Mouse (Mus musculus) kidney, adult 2 months (tissue): ENCODE measurements around the gene Nat14. TPM values are rescaled to one million over a fixed set of nuclear protein-coding genes. Genes with fewer than 3 reads are reported as not detected.

Experiments used
- DNase-seq: peaks from one replicate; pipeline ENCODE4 v3.0.0; 2021
- H3K27ac ChIP-seq: fragments of 200-500 bp; 2 replicates; pipeline ENCODE4 v1.5.1; 2012; ENCODE audit warnings: low read depth, low read length, control low read depth, inconsistent platforms; ENCODE audit not compliant: insufficient read depth
- H3K27me3 ChIP-seq: fragments of 200-500 bp; replicated peaks from 2 replicates; pipeline ENCODE4 v1.6.1; 2012; ENCODE audit warnings: mild to moderate bottlenecking, moderate library complexity, low read length, inconsistent platforms; ENCODE audit not compliant: control insufficient read depth, insufficient read depth
- H3K36me3 ChIP-seq: fragments of 200-500 bp; 2 replicates; pipeline ENCODE4 v1.6.1; 2012; ENCODE audit warnings: mild to moderate bottlenecking, moderate library complexity, low read length, inconsistent platforms; ENCODE audit not compliant: control insufficient read depth, insufficient read depth
- H3K4me1 ChIP-seq: fragments of 200-500 bp; 2 replicates; pipeline ENCODE4 v1.6.1; 2011; ENCODE audit warnings: low read length; ENCODE audit not compliant: control insufficient read depth, insufficient read depth
- H3K4me3 ChIP-seq: fragments of 200-500 bp; 2 replicates; pipeline ENCODE4 v1.5.1; 2011; ENCODE audit warnings: mild to moderate bottlenecking, low read depth, low read length, control low read depth; ENCODE audit not compliant: insufficient read depth
- CTCF ChIP-seq: fragments of 200-500 bp; conservative IDR thresholded peaks from 2 replicates; pipeline ENCODE4 v1.5.1; 2011; ENCODE audit warnings: low read depth, mild to moderate bottlenecking, control low read depth, low read length, moderate library complexity, mixed read lengths; ENCODE audit not compliant: insufficient read depth, insufficient read length
- POLR2A ChIP-seq: fragments of 200-500 bp; IDR thresholded peaks from one replicate; pipeline ENCODE4 v1.6.1; 2011; ENCODE audit warnings: low read depth, low read length, control low read depth
- WGBS: fragments of 180-500 bp; shearing (Covaris S2); methylation state at CpG from one replicate; pipeline ENCODE4 v1.1.7; 2018; 5-methylcytosine and 5-hydroxymethylcytosine counted together
- polyA plus RNA-seq: library from polyadenylated mRNA; depleted of rRNA; stranded (reverse); fragments of >200 nt; gene quantifications from 2 replicates; pipeline ENCODE4 v1.2.3, GENCODE M21; 2012; rRNA removed

Gene Nat14
- polyA plus RNA-seq, 1 experiment = 5.7 TPM

GRCm38 (mm10) chr7:4971710-4972109, 49.9 kb downstream of the Nat14 start:
- Histone ChIP-seq H3K27me3 (no peaks in the 10 kb centered on the region), H3K4me3 (no peak overlapping the region), H3K27ac (no peak overlapping the region), H3K4me1 (no peaks in the 10 kb centered on the region), H3K36me3 (no peaks in the 10 kb centered on the region)
- 26% methylated on average over 7 of the region's 7 CpGs for WGBS
- no peak for DNase-seq
- TF ChIP-seq CTCF (no peak), POLR2A (no peak)

- no peak overlapping the region for H3K4me3 ChIP-seq
- WGBS = 44% methylated on average over 18 of the region's 18 CpGs
- no peak overlapping the region for H3K27ac ChIP-seq
- DNase-seq = peak; percentile 12
- TF ChIP-seq POLR2A (no peak), CTCF (no peak)
- no peaks in the 10 kb centered on the region for H3K27me3 ChIP-seq
- no peaks in the 10 kb centered on the region for H3K36me3 ChIP-seq
- no peaks in the 10 kb centered on the region for H3K4me1 ChIP-seq
These were observed 50.7 kb downstream of the Nat14 start for GRCm38 (mm10) chr7:4972321-4973047.

Other genes starting within 250 kb of the Nat14 start
- 36.6 and 39.4 TPM in 2 replicates for gene Hspbp1, start 237.0 kb upstream of the Nat14 start, polyA plus RNA-seq
- 1.7 and 2.3 TPM in 2 replicates for gene Brsk1, start 231.4 kb upstream of the Nat14 start, polyA plus RNA-seq
- 0.57 and 0.59 TPM in 2 replicates for gene Tmem150b, start 196.8 kb upstream of the Nat14 start, polyA plus RNA-seq
- 83.2 and 101 TPM in 2 replicates for gene Kmt5c, start 181.9 kb upstream of the Nat14 start, polyA plus RNA-seq
- gene Cox6b2, start 168.9 kb upstream of the Nat14 start, polyA plus RNA-seq = 62.7 and 84.5 TPM in 2 replicates
- gene Fam71e2, start 150.7 kb upstream of the Nat14 start, polyA plus RNA-seq = 0.08 and 0.09 TPM in 2 replicates
- gene Il11, start 139.2 kb upstream of the Nat14 start, polyA plus RNA-seq = 0.13 and 0.24 TPM in 2 replicates
- gene Tmem190, start 139.1 kb upstream of the Nat14 start, polyA plus RNA-seq = 0.31 TPM in 1 of 2 replicates, not detected in the other
- gene Tmem238, start 132.4 kb upstream of the Nat14 start, polyA plus RNA-seq = 57.8 and 87.8 TPM in 2 replicates
- 340 and 597 TPM in 2 replicates for gene Rpl28, start 129.2 kb upstream of the Nat14 start, polyA plus RNA-seq
- gene Ube2s, start 109.4 kb upstream of the Nat14 start, polyA plus RNA-seq = 240 and 301 TPM in 2 replicates
- 14.1 and 17.3 TPM in 2 replicates for gene Shisa7, start 77.3 kb upstream of the Nat14 start, polyA plus RNA-seq
- 41.1 and 47.9 TPM in 2 replicates for gene Isoc2b, start 51.8 kb upstream of the Nat14 start, polyA plus RNA-seq
- gene Isoc2a, start 44.9 kb upstream of the Nat14 start, polyA plus RNA-seq = 174 and 182 TPM in 2 replicates
- gene Gm36210, start 15.5 kb upstream of the Nat14 start, polyA plus RNA-seq = 0.16 TPM in 1 of 2 replicates, not detected in the other
- 12.6 and 14.4 TPM in 2 replicates for gene Zfp628, start 6.8 kb upstream of the Nat14 start, polyA plus RNA-seq
- 1.8 and 2.1 TPM in 2 replicates for gene Ssc5d, start 3.8 kb downstream of the Nat14 start, polyA plus RNA-seq
- gene Sbk2, start 42.4 kb downstream of the Nat14 start, polyA plus RNA-seq = 0.11 and 1.6 TPM in 2 replicates
- gene Sbk3, start 49.1 kb downstream of the Nat14 start, polyA plus RNA-seq = 0.14 and 0.19 TPM in 2 replicates
- 49.9 and 55.2 TPM in 2 replicates for gene Zfp579, start 74.1 kb downstream of the Nat14 start, polyA plus RNA-seq
- gene Zfp524, start 92.4 kb downstream of the Nat14 start, polyA plus RNA-seq = 35.7 and 49.6 TPM in 2 replicates
- gene Fiz1, start 92.7 kb downstream of the Nat14 start, polyA plus RNA-seq = 25.4 and 27.5 TPM in 2 replicates
- gene Gm44973, start 93.5 kb downstream of the Nat14 start, polyA plus RNA-seq = 0.14 TPM in 1 of 2 replicates, not detected in the other
- gene Zfp865, start 98.3 kb downstream of the Nat14 start, polyA plus RNA-seq = 21.3 and 25.1 TPM in 2 replicates
- 2.3 and 3.0 TPM in 2 replicates for gene Ccdc106, start 98.5 kb downstream of the Nat14 start, polyA plus RNA-seq
- not detected in 2 replicates for gene 4632433K11Rik, start 112.1 kb downstream of the Nat14 start, polyA plus RNA-seq
- gene Zfp784, start 116.4 kb downstream of the Nat14 start, polyA plus RNA-seq = 6.4 and 6.8 TPM in 2 replicates
- gene Zfp580, start 129.5 kb downstream of the Nat14 start, polyA plus RNA-seq = 17.0 and 17.1 TPM in 2 replicates
- gene U2af2, start 140.1 kb downstream of the Nat14 start, polyA plus RNA-seq = 132 and 153 TPM in 2 replicates
- gene Epn1, start 158.2 kb downstream of the Nat14 start, polyA plus RNA-seq = 243 and 262 TPM in 2 replicates
- not detected in 2 replicates for gene Rfpl4, start 194.9 kb downstream of the Nat14 start, polyA plus RNA-seq
- 2.8 and 3.5 TPM in 2 replicates for gene Rasl2-9, start 203.9 kb downstream of the Nat14 start, polyA plus RNA-seq
- not detected in 2 replicates for gene Vmn1r55, start 227.6 kb downstream of the Nat14 start, polyA plus RNA-seq